Mouse (Mus musculus) limb, embryonic 15.5 days (tissue): ENCODE data around the gene Lao1. TPM values are rescaled to one million over a fixed set of nuclear protein-coding genes. Genes with fewer than 3 reads are reported as not detected.
"Not testable (repeated sequence)": the region's sequence is repeated elsewhere in the genome, so short reads cannot be mapped to it uniquely, and the experiment has no call there.

Experiments
- ATAC-seq: fragments of 200-750 bp; cut with Nextera tagmentation; 2 replicates; pipeline ENCODE4 v1.8.0; 2017; ENCODE audit warnings: low read depth, moderate TSS enrichment; ENCODE audit not compliant: insufficient number of reproducible peaks, low FRiP score, low TSS enrichment
- H3K27ac ChIP-seq: fragments of 300-500 bp; sonication (generic); 2 replicates; pipeline ENCODE4 v1.5.1; 2015; ENCODE audit warnings: moderate library complexity, mild to moderate bottlenecking, inconsistent platforms
- H3K27me3 ChIP-seq: fragments of 300-500 bp; sonication (generic); 2 replicates; pipeline ENCODE4 v1.6.1; 2015; ENCODE audit warnings: inconsistent platforms
- H3K36me3 ChIP-seq: fragments of 300-500 bp; sonication (generic); 2 replicates; pipeline ENCODE4 v1.6.1; 2015; ENCODE audit warnings: inconsistent platforms
- H3K4me1 ChIP-seq: fragments of 300-500 bp; sonication (generic); 2 replicates; pipeline ENCODE4 v1.6.1; 2015; ENCODE audit warnings: inconsistent platforms
- H3K4me2 ChIP-seq: fragments of 300-500 bp; sonication (generic); 2 replicates; pipeline ENCODE4 v1.6.1; 2015; ENCODE audit warnings: mild to moderate bottlenecking, inconsistent platforms
- H3K4me3 ChIP-seq: fragments of 300-500 bp; sonication (generic); 2 replicates; pipeline ENCODE4 v1.5.1; 2015; ENCODE audit warnings: mild to moderate bottlenecking, inconsistent platforms
- H3K9ac ChIP-seq: fragments of 300-500 bp; sonication (generic); 2 replicates; pipeline ENCODE4 v1.6.1; 2015; ENCODE audit warnings: inconsistent platforms
- H3K9me3 ChIP-seq: fragments of 300-500 bp; sonication (generic); 2 replicates; pipeline ENCODE4 v1.6.1; 2016; ENCODE audit warnings: inconsistent platforms
- WGBS: fragments of 180-500 bp; shearing (Covaris S2); methylation state at CpG from one replicate; pipeline ENCODE4 v1.1.7; 2015; 5-methylcytosine and 5-hydroxymethylcytosine counted together
- polyA plus RNA-seq: library from polyadenylated mRNA; unstranded; fragments of >200 nt; fragmentation: Nextera tagmentation; extraction: Ambion mirVana; gene quantifications from 2 replicates; pipeline ENCODE4 v1.2.1, GENCODE M21; 2015

The Lao1 gene
- not detected in 2 replicates for polyA plus RNA-seq

GRCm38 (mm10) chr4:118961141-118961628 lies at the start of gene Lao1:
Lao1 (plus strand) TSS chr4:118961578.
- Histone ChIP-seq H3K4me2 (no peak within 1 kb of the TSS), H3K4me1 (no peaks in the 10 kb centered on the region), H3K9ac (no peak within 1 kb of the TSS), H3K4me3 (no peak within 1 kb of the TSS), H3K36me3 (no peaks in the 10 kb centered on the region), H3K27ac (no peak within 1 kb of the TSS), H3K27me3 (no peaks in the 10 kb centered on the region), H3K9me3 (no peaks in the 10 kb centered on the region)
- 78% methylated on average over 2 of the region's 2 CpGs for WGBS
- ATAC-seq: no peak

GRCm38 (mm10) chr4:118917365-118917764 lies 44.0 kb upstream of the Lao1 start, which contains the start of gene Olfr1329:
Olfr1329 (minus strand) TSS chr4:118917465.
- H3K27ac ChIP-seq, H3K9ac ChIP-seq, H3K4me3 ChIP-seq, H3K36me3 ChIP-seq, H3K27me3 ChIP-seq, H3K4me2 ChIP-seq, H3K9me3 ChIP-seq, H3K4me1 ChIP-seq, ATAC-seq: not testable (repeated sequence)
- WGBS: 41% methylated on average over 2 of the region's 2 CpGs

GRCm38 (mm10) chr4:118931326-118931725 lies 30.1 kb upstream of the Lao1 start:
- not testable (repeated sequence) for H3K36me3 ChIP-seq, H3K27me3 ChIP-seq, H3K27ac ChIP-seq, H3K4me1 ChIP-seq, H3K9ac ChIP-seq, H3K4me2 ChIP-seq, H3K9me3 ChIP-seq, ATAC-seq, H3K4me3 ChIP-seq
- WGBS: 80% methylated on average over 3 of the region's 3 CpGs

- WGBS: 64% methylated on average over 2 of the region's 2 CpGs
- no peaks in the 10 kb centered on the region for H3K9me3 ChIP-seq
- no peak within 1 kb of the TSS for H3K4me3 ChIP-seq
- no peaks in the 10 kb centered on the region for H3K27me3 ChIP-seq
- H3K9ac ChIP-seq: no peak within 1 kb of the TSS
- ATAC-seq: no peak
- no peaks in the 10 kb centered on the region for H3K36me3 ChIP-seq
- H3K4me2 ChIP-seq: no peak within 1 kb of the TSS
- H3K27ac ChIP-seq: no peak within 1 kb of the TSS
- no peaks in the 10 kb centered on the region for H3K4me1 ChIP-seq
Measured at GRCm38 (mm10) chr4:118938512-118938911, 22.9 kb upstream of the Lao1 start, which contains the start of gene Olfr1328. Olfr1328 (minus strand) TSS chr4:118938612.

- H3K27me3 ChIP-seq: 0 out of 2 replicates have a peak, but pooled peaks cover 2% of the 10 kb centered on the region
- ATAC-seq: no peak
- no peaks in the 10 kb centered on the region for H3K9me3 ChIP-seq
- 84% methylated on average over 7 of the region's 7 CpGs for WGBS
- no peak overlapping the region for H3K9ac ChIP-seq
- H3K4me3 ChIP-seq: no peak overlapping the region
- H3K36me3 ChIP-seq: no peaks in the 10 kb centered on the region
- no peaks in the 10 kb centered on the region for H3K4me1 ChIP-seq
- no peak overlapping the region for H3K4me2 ChIP-seq
- no peak overlapping the region for H3K27ac ChIP-seq
Measured at GRCm38 (mm10) chr4:118958812-118959211, 2.6 kb upstream of the Lao1 start.

- H3K4me3 ChIP-seq: no peak overlapping the region
- ATAC-seq: no peak
- 89% methylated on average over 15 of the region's 15 CpGs for WGBS
- no peaks in the 10 kb centered on the region for H3K4me1 ChIP-seq
- no peaks in the 10 kb centered on the region; the same call in 1 of the 2 replicates for H3K27me3 ChIP-seq
- H3K27ac ChIP-seq: no peak overlapping the region
- no peaks in the 10 kb centered on the region for H3K9me3 ChIP-seq
- H3K4me2 ChIP-seq: no peak overlapping the region
- H3K9ac ChIP-seq: no peak overlapping the region
- no peaks in the 10 kb centered on the region for H3K36me3 ChIP-seq
Measured at GRCm38 (mm10) chr4:118967711-118968110, 6.3 kb downstream of the Lao1 start.

- Histone ChIP-seq H3K4me2 (no peak overlapping the region), H3K9ac (no peak overlapping the region), H3K9me3 (no peaks in the 10 kb centered on the region), H3K36me3 (no peaks in the 10 kb centered on the region), H3K27me3 (no peaks in the 10 kb centered on the region; the same call in 1 of the 2 replicates), H3K4me3 (no peak overlapping the region), H3K4me1 (no peaks in the 10 kb centered on the region), H3K27ac (no peak overlapping the region)
- no peak for ATAC-seq
- WGBS: 75% methylated on average over 2 of the region's 2 CpGs
Measured at GRCm38 (mm10) chr4:118973281-118973680, 11.9 kb downstream of the Lao1 start.

GRCm38 (mm10) chr4:118985291-118985690 lies 23.9 kb downstream of the Lao1 start:
- H3K36me3 ChIP-seq: no peaks in the 10 kb centered on the region

GRCm38 (mm10) chr4:118988535-118988934 lies 27.2 kb downstream of the Lao1 start:
- no peak overlapping the region for H3K4me3 ChIP-seq
- no peak overlapping the region for H3K27ac ChIP-seq
- H3K9ac ChIP-seq: no peak overlapping the region
- no peaks in the 10 kb centered on the region for H3K36me3 ChIP-seq
- no peak for ATAC-seq
- WGBS: 9% methylated on average over 3 of the region's 3 CpGs
- no peaks in the 10 kb centered on the region for H3K4me1 ChIP-seq
- H3K9me3 ChIP-seq: no peaks in the 10 kb centered on the region
- no peaks in the 10 kb centered on the region for H3K27me3 ChIP-seq
- no peak overlapping the region for H3K4me2 ChIP-seq

More at GRCm38 (mm10) chr4:118985291-118985690, 23.9 kb downstream of the Lao1 start:
- Histone ChIP-seq H3K27ac (no peak overlapping the region), H3K4me1 (no peaks in the 10 kb centered on the region), H3K9me3 (no peaks in the 10 kb centered on the region), H3K27me3 (no peaks in the 10 kb centered on the region), H3K4me2 (no peak overlapping the region), H3K9ac (no peak overlapping the region), H3K4me3 (no peak overlapping the region)
- WGBS: 89% methylated on average over 4 of the region's 4 CpGs
- no peak for ATAC-seq

- Histone ChIP-seq H3K27me3 (no peaks in the 10 kb centered on the region), H3K4me2 (no peak overlapping the region), H3K27ac (no peak overlapping the region), H3K9ac (no peak overlapping the region), H3K4me1 (no peaks in the 10 kb centered on the region), H3K4me3 (no peak overlapping the region), H3K36me3 (no peaks in the 10 kb centered on the region), H3K9me3 (0 out of 2 replicates have a peak, but pooled peaks cover under 1% of the 10 kb centered on the region)
- no peak for ATAC-seq
- WGBS: 26% methylated on average over 12 of the region's 12 CpGs
Measured at GRCm38 (mm10) chr4:118989331-118989730, 28.0 kb downstream of the Lao1 start.

- Histone ChIP-seq H3K9ac (no peak overlapping the region), H3K27ac (peak overlapping the region; percentile 63), H3K4me1 (no peaks in the 10 kb centered on the region), H3K27me3 (no peaks in the 10 kb centered on the region), H3K4me3 (no peak overlapping the region), H3K36me3 (no peaks in the 10 kb centered on the region), H3K4me2 (no peak overlapping the region), H3K9me3 (peaks cover 4% of the 10 kb centered on the region; the same call in 1 of the 2 replicates)
- WGBS: 40% methylated on average over 4 of the region's 4 CpGs
- ATAC-seq: no peak
Measured at GRCm38 (mm10) chr4:118991797-118992196, 30.4 kb downstream of the Lao1 start.

GRCm38 (mm10) chr4:118997127-118997542 lies 35.8 kb downstream of the Lao1 start:
- Histone ChIP-seq H3K27ac (no peak overlapping the region), H3K4me3 (no peak overlapping the region), H3K4me2 (no peak overlapping the region), H3K9me3 (peaks cover 4% of the 10 kb centered on the region; the same call in 1 of the 2 replicates), H3K36me3 (no peaks in the 10 kb centered on the region), H3K27me3 (no peaks in the 10 kb centered on the region), H3K4me1 (0 out of 2 replicates have a peak, but pooled peaks cover 3% of the 10 kb centered on the region), H3K9ac (no peak overlapping the region)
- WGBS: 88% methylated on average over 14 of the region's 14 CpGs
- ATAC-seq: no peak
